Mouse (Mus musculus): ENCODE measurements around the gene Krtap24-1. TPM values are rescaled to one million over a fixed set of nuclear protein-coding genes. Genes with fewer than 3 reads are reported as not detected.
A peak's percentile ranks its signal among the peaks of the same experiment; 100 is the strongest.

Gene Krtap24-1
- polyA plus RNA-seq (2015; fragmentation: Nextera tagmentation; extraction: Ambion mirVana) = not detected in 2 replicates

DNA sequence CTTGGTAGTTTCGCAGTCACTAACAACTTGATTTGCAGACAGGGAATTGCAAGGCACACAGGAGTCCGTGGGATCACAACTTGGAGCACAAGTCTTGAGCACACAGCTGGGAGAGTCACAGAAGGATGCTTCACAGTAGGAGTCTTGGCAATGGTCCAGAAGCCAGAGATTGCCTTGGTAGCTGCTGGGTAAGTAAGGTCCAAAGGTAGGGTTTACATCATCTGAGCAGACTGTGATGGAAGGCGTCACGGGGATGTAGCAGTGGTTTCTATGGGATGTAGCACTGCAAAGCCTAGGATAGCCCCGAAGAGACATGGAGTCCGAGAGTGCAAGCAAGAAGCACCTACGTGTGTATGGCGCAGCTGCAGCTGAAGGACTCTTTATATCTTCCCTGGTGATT is at the start of gene Krtap24-1:
Gene Krtap24-1 (minus strand): TSS at position 358 of the 400 bp plus-strand sequence.
- no peak within 1 kb of the TSS for H3K9ac ChIP-seq
- no peak within 1 kb of the TSS for H3K27ac ChIP-seq
- no peak within 1 kb of the TSS for H3K4me3 ChIP-seq (replicated peaks)
- ATAC-seq (replicated peaks; ENCODE audit: low FRiP score) = no peak
- no peak within 1 kb of the TSS for H3K4me2 ChIP-seq
- no peaks in the 10 kb centered on the region for H3K27me3 ChIP-seq
- 90% methylated on average over 8 of the region's 8 CpGs for WGBS
- H3K4me1 ChIP-seq = no peaks in the 10 kb centered on the region
- no peaks in the 10 kb centered on the region for H3K9me3 ChIP-seq (replicated peaks)
- H3K36me3 ChIP-seq = no peaks in the 10 kb centered on the region

DNA sequence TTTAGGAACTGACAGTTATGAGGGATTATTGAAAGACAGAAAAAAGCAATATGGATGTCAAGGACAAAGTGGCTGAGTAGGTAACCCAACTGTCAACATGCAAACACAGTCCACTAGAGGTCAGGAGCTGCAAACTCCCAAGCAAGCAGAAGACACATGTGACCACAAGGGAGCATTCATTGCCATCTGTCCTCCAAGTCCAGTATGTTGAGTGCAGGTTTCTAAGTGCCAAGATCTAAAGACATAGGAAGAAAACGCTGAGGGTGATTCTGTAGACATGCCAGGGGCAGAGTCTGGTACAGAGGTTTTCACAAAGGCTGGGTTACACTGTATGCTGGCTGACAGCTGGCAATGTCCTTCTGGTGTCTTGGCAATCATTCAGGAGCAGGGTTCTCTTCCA is 45.3 kb upstream of the Krtap24-1 start:
- H3K36me3 ChIP-seq = no peaks in the 10 kb centered on the region
- H3K4me1 ChIP-seq = no peaks in the 10 kb centered on the region
- H3K9ac ChIP-seq = no peak overlapping the region
- no peak overlapping the region for H3K27ac ChIP-seq
- H3K27me3 ChIP-seq = no peaks in the 10 kb centered on the region
- no peak for ATAC-seq (replicated peaks; ENCODE audit: low FRiP score)
- H3K4me2 ChIP-seq = no peak overlapping the region
- no peak overlapping the region for H3K4me3 ChIP-seq (replicated peaks)
- 41% methylated on average over 1 of the region's 1 CpGs for WGBS
- H3K9me3 ChIP-seq (replicated peaks) = no peaks in the 10 kb centered on the region

DNA sequence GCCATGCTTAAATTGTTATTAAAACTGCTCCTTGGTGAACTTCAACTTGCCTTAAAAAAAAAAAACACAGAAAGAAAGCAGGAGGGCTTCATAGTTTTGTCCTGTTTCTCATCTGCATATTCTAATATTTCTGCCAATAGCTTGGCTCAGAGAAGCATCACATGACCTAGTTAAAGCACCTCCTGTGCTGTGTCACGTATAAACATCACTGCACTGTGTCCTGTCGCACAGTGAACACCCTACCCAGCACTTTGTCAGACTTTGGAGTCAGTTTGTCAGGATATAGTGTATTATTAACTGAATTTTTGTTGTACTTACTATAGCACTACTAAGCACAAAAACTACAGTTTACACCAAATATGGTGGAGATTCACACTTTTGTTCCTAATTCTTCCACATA is 39.9 kb upstream of the Krtap24-1 start:
- Histone ChIP-seq H3K4me3 (replicated peaks) (no peak overlapping the region), H3K36me3 (no peaks in the 10 kb centered on the region), H3K9ac (no peak overlapping the region), H3K4me2 (no peak overlapping the region), H3K27ac (no peak overlapping the region), H3K9me3 (replicated peaks) (no peaks in the 10 kb centered on the region), H3K4me1 (peaks cover 8% of the 10 kb centered on the region; the same call in 1 of the 2 replicates), H3K27me3 (no peaks in the 10 kb centered on the region)
- ATAC-seq (replicated peaks; ENCODE audit: low FRiP score) = 0 out of 2 replicates have a peak, but pooled peaks have one; percentile 33
- 72% methylated on average over 2 of the region's 2 CpGs for WGBS

DNA sequence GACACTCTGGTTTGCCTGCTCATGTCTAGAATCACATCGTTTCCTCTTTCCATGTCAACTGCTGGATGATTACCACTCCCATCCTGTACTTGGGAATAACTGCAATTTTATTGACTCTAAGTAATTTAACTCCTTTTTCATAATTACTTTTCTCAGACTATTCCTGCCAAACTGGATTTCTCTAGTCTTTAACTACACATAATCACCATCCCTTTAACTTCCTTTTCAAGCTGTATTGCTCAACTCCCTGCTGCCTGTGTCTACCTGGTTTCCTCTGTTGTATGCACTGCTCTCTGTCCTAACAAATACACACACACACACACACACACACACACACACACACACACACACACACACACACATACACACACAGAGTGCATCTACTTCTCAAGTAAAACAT is 39.0 kb upstream of the Krtap24-1 start:
- Histone ChIP-seq H3K4me1 (peaks cover 8% of the 10 kb centered on the region; the same call in 1 of the 2 replicates), H3K4me3 (replicated peaks) (no peak overlapping the region), H3K36me3 (no peaks in the 10 kb centered on the region), H3K9ac (no peak overlapping the region), H3K27ac (no peak overlapping the region), H3K27me3 (no peaks in the 10 kb centered on the region), H3K9me3 (replicated peaks) (no peaks in the 10 kb centered on the region), H3K4me2 (no peak overlapping the region)
- no peak for ATAC-seq (replicated peaks; ENCODE audit: low FRiP score)
- WGBS = 49% methylated on average over 1 of the region's 1 CpGs

DNA sequence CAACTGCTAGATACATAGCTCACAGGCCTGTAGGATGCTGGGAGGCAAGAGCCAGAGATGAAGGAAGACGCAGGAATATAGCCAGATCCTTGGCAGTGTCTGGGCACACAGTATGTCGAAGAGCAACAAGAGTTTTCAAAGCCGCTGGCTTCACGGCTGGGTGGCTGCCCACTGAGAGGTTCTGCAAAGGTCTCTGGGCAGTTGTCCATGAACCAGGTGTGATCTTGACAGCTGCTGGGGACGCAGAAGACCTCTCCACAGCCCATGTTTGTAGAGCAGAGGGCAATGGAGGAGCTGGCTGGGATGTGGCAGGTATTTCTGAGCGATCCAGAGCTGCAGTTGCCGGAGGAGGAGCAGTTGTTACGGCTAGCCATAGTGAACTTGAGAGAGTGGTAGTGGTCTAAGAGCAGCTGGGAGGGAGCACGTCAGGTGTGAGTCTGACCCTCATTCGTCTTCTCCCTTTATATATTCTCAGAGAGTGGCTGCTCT is 35.3 kb upstream of the Krtap24-1 start, which contains the start of gene Krtap26-1:
Gene Krtap26-1 (minus strand): TSS at position 439 of the 489 bp plus-strand sequence.
- H3K4me2 ChIP-seq = peak within 1 kb of the TSS; percentile 12; the same call in 1 of the 2 replicates
- H3K9me3 ChIP-seq (replicated peaks) = no peaks in the 10 kb centered on the region
- H3K9ac ChIP-seq = no peak within 1 kb of the TSS
- H3K4me1 ChIP-seq = peaks cover 8% of the 10 kb centered on the region; the same call in 1 of the 2 replicates
- 46% methylated on average over 10 of the region's 10 CpGs for WGBS
- no peaks in the 10 kb centered on the region for H3K27me3 ChIP-seq
- no peak within 1 kb of the TSS for H3K4me3 ChIP-seq (replicated peaks)
- no peaks in the 10 kb centered on the region for H3K36me3 ChIP-seq
- H3K27ac ChIP-seq = no peak within 1 kb of the TSS
- peak; percentile 72 for ATAC-seq (replicated peaks; ENCODE audit: low FRiP score)

DNA sequence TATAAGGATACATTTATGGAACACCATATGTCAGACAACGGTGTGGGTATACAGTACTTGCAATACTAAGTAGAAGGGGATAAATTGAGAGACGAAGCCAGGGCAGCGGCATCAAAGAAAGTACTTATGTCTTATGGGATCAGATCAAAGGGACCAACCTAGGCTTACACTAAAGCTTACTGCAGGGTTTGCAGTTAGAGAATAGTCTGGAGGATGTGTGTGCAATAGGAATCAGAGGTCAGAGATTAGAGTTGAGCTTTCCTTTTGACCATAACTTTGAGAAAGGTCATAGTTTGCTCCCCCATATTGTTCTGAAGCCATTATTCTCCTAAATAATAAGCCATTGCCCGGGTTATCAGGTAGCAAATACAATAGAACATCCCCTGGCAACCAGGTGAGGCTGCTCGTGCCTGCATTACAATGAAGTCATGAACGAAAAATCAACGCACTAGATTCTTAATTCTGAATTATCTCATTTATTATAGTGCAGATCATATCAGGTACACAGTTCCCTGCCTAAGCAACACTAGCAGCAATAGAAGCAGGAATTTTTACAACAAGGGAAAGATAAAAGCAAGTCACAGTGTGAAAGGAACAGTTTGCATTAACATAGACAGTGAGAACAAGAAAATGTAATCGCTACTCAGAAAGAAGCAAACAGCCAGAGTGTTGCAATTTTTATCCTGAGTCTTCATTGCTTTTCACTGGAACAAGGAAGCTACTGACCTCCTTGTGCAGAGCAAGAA is 34.5 kb upstream of the Krtap24-1 start:
- Histone ChIP-seq H3K4me3 (replicated peaks) (no peak overlapping the region), H3K9ac (no peak overlapping the region), H3K27ac (no peak overlapping the region), H3K27me3 (no peaks in the 10 kb centered on the region), H3K4me1 (peaks cover 8% of the 10 kb centered on the region; the same call in 1 of the 2 replicates), H3K36me3 (no peaks in the 10 kb centered on the region), H3K4me2 (no peak overlapping the region), H3K9me3 (replicated peaks) (no peaks in the 10 kb centered on the region)
- no peak for ATAC-seq (replicated peaks; ENCODE audit: low FRiP score)
- WGBS = 79% methylated on average over 8 of the region's 8 CpGs

DNA sequence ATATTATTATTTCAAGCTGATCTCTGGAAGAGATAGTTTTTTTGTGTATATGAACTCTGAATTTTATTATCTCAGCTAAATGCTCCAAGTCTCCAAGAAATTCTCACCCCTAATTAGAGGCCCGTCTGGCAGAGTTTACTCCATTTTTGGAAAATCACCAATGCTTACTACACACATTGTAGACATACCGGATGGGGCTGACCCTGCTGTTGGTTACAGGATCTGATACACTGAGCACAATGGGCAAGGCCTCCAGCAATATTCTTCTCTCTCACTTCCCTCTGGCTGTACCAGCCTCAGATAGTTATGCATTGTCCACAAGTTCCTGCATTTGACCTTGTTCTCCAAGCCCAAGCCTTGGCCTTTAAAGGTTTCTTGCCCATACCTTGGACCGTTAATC is 28.0 kb upstream of the Krtap24-1 start:
- no peak overlapping the region for H3K4me2 ChIP-seq
- H3K9me3 ChIP-seq (replicated peaks) = no peaks in the 10 kb centered on the region
- ATAC-seq (replicated peaks; ENCODE audit: low FRiP score) = no peak
- no peaks in the 10 kb centered on the region for H3K4me1 ChIP-seq
- WGBS = 90% methylated on average over 3 of the region's 3 CpGs
- H3K4me3 ChIP-seq (replicated peaks) = no peak overlapping the region
- H3K36me3 ChIP-seq = no peaks in the 10 kb centered on the region
- no peak overlapping the region for H3K27ac ChIP-seq
- no peak overlapping the region for H3K9ac ChIP-seq
- H3K27me3 ChIP-seq = no peaks in the 10 kb centered on the region

DNA sequence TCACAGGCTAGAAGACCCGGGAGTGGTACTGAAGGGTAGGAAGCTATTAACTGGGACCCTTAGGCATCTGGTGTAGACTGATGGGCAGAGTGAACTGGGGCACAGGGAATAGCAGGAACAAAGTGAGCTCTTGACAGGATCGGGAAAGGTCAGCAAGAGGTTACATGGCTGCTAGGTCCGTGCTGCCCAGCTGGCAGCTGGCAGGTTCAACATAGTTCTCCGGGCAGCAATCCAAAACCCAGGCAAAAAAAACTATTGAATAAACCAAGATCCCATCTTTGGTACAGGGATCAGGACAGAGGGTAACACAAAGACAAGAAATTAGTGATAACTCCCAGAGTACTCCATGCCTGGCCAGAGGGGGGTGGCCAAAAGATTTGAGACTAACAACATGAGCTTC is 23.1 kb upstream of the Krtap24-1 start:
- Histone ChIP-seq H3K27ac (no peak overlapping the region), H3K36me3 (no peaks in the 10 kb centered on the region), H3K4me1 (no peaks in the 10 kb centered on the region), H3K4me3 (replicated peaks) (no peak overlapping the region), H3K4me2 (no peak overlapping the region), H3K9ac (no peak overlapping the region), H3K27me3 (no peaks in the 10 kb centered on the region), H3K9me3 (replicated peaks) (no peaks in the 10 kb centered on the region)
- no peak for ATAC-seq (replicated peaks; ENCODE audit: low FRiP score)
- WGBS = 48% methylated on average over 4 of the region's 4 CpGs

DNA sequence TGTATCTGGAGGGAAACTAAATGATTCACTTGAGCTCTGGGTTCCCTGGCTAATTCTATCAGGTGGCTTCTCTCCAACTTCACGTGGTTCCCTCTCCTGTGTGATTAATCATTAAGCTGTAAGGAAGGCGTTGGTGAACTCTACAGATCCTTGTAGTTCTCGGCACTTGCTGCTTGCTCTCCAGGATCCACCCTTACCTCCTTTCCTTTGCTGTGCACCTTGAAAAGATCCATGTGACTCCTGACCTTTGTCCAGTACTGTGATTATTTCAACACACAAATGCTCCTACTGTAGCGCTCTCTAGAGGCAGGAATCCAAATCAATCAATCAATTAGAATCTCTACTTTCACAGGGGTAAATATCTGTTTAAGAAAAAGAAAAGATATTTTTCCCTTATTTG is 19.4 kb upstream of the Krtap24-1 start:
- H3K4me3 ChIP-seq (replicated peaks) = no peak overlapping the region
- WGBS = 46% methylated on average over 4 of the region's 4 CpGs
- no peaks in the 10 kb centered on the region for H3K9me3 ChIP-seq (replicated peaks)
- no peaks in the 10 kb centered on the region for H3K36me3 ChIP-seq
- H3K4me1 ChIP-seq = no peaks in the 10 kb centered on the region
- peak; percentile 91 for ATAC-seq (replicated peaks; ENCODE audit: low FRiP score)
- no peaks in the 10 kb centered on the region for H3K27me3 ChIP-seq
- no peak overlapping the region for H3K4me2 ChIP-seq
- 0 out of 2 replicates have a peak overlapping the region, but pooled peaks have one; percentile 23 for H3K27ac ChIP-seq
- no peak overlapping the region for H3K9ac ChIP-seq

DNA sequence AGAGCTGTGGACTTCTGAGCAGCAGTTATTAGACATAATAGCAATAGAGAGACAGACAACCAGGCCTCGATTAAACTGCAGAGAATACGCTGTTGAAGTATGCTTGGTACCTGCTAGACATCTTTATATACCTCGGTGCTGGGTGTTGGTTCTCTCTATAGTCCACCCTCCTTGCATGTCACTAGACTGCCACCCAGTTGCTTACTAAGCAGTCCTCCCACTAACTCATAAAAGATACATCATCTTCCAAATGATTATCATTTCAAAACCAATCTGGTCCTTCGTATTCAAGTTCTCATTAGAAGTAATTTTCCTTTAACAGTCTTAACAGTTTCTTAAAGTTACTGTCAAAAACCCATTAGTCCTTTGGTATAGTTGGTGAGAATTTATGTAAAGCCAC is 15.5 kb upstream of the Krtap24-1 start, which contains the start of gene 2310079G19Rik:
Gene 2310079G19Rik (minus strand): TSS at position 101 of the 400 bp plus-strand sequence.
- H3K36me3 ChIP-seq = no peaks in the 10 kb centered on the region
- no peaks in the 10 kb centered on the region for H3K27me3 ChIP-seq
- no peak for ATAC-seq (replicated peaks; ENCODE audit: low FRiP score)
- 92% methylated on average over 4 of the region's 4 CpGs for WGBS
- no peaks in the 10 kb centered on the region for H3K4me1 ChIP-seq
- H3K4me3 ChIP-seq (replicated peaks) = no peak within 1 kb of the TSS
- no peak within 1 kb of the TSS for H3K27ac ChIP-seq
- H3K4me2 ChIP-seq = no peak within 1 kb of the TSS
- H3K9me3 ChIP-seq (replicated peaks) = no peaks in the 10 kb centered on the region
- H3K9ac ChIP-seq = no peak within 1 kb of the TSS

DNA sequence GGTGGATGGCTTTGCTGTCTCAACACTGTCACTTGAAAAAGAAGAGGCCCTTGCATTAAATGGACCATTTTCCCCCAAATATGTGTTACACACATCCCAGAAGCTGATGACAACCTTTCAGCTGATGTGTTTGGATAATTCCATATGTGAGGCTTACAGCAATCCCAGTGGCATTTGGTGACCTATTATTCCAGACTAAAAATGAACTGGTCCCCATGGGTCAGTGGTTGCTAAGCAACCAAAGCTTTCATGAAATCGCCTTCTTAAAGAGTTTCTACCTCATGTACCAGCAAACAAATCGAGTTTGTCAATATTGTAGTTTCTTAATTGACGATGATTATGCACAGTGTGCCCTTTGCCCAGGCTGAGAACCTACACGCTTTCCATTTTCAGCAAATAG is 633 bp upstream of the Krtap24-1 start:
- H3K36me3 ChIP-seq = no peaks in the 10 kb centered on the region
- H3K9me3 ChIP-seq (replicated peaks) = no peaks in the 10 kb centered on the region
- 84% methylated on average over 4 of the region's 4 CpGs for WGBS
- H3K4me3 ChIP-seq (replicated peaks) = no peak overlapping the region
- ATAC-seq (replicated peaks; ENCODE audit: low FRiP score) = no peak
- no peaks in the 10 kb centered on the region for H3K27me3 ChIP-seq
- no peak overlapping the region for H3K4me2 ChIP-seq
- no peak overlapping the region for H3K27ac ChIP-seq
- H3K4me1 ChIP-seq = no peaks in the 10 kb centered on the region
- no peak overlapping the region for H3K9ac ChIP-seq

DNA sequence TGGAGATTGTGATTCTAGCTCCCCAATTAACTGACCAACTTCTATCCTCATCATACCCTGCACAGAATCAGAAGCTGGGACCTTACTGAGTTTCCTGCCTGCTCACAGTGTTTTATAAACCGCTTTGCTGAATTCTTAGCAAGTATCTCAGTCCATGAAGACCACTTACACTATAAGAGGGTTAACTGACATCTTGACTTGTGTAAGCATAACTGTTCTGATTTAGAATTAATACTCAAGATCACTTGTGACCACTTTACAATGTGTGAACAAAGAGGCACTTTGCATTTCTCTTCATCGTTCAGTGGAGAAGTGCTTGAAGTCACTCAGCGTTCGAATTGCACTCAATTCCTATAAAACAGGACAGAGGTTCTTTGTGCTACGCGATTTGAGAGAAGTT is 7.5 kb downstream of the Krtap24-1 start:
- Histone ChIP-seq H3K27me3 (peaks cover 4% of the 10 kb centered on the region; the same call in 1 of the 2 replicates), H3K9ac (no peak overlapping the region), H3K4me3 (replicated peaks) (no peak overlapping the region), H3K4me1 (0 out of 2 replicates have a peak, but pooled peaks cover 6% of the 10 kb centered on the region), H3K27ac (no peak overlapping the region), H3K9me3 (replicated peaks) (no peaks in the 10 kb centered on the region), H3K36me3 (no peaks in the 10 kb centered on the region), H3K4me2 (no peak overlapping the region)
- no peak for ATAC-seq (replicated peaks; ENCODE audit: low FRiP score)
- WGBS = 85% methylated on average over 6 of the region's 6 CpGs
